Mouse (Mus musculus) thymus, postnatal 25 days (tissue): ENCODE data around the gene Qtrt1.
A peak's percentile ranks its signal among the peaks of the same experiment; 100 is the strongest.

ENCODE experiments used
- DNase-seq: peaks from one replicate; pipeline ENCODE4 v3.0.0; 2022

Gene Qtrt1

DNA sequence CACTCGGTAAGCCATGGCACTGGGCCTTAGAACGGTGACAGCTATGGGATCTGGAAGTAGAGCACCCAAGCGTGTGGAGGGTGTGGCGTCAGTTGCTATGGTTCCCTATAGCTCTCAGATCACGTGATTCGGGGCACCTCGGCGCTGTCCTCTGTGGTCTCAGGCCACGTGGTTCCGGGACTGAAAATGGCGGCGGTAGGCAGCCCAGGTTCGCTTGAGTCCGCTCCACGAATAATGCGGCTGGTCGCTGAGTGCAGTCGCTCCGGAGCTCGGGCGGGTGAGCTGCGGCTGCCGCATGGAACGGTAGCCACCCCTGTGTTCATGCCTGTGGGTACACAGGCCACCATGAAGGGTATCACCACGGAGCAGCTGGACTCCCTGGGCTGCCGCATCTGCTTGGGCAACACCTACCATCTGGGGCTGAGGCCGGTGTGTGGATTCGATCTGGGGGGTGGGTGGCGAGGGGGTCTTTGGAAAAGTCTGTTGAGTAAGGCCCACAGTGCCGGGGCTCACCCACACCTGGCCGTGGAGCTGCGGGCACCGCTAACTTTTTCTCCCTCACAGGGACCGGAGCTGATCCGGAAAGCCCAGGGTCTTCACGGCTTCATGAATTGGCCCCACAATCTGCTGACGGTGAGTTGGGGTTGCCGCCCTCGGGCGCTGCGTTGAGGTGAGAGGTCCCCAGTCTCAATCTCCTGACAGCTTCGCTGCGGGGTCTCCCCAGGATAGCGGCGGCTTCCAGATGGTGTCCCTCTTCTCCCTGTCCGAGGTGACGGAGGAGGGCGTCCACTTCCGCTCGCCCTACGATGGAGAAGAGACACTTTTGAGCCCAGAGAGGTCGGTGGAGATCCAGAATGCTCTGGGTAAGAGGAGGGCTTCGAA, at the start of gene Qtrt1:
TSS of gene Qtrt1 (plus strand) at position 169 of the 882 bp plus-strand sequence.
- DNase-seq = peak; percentile 80

DNA sequence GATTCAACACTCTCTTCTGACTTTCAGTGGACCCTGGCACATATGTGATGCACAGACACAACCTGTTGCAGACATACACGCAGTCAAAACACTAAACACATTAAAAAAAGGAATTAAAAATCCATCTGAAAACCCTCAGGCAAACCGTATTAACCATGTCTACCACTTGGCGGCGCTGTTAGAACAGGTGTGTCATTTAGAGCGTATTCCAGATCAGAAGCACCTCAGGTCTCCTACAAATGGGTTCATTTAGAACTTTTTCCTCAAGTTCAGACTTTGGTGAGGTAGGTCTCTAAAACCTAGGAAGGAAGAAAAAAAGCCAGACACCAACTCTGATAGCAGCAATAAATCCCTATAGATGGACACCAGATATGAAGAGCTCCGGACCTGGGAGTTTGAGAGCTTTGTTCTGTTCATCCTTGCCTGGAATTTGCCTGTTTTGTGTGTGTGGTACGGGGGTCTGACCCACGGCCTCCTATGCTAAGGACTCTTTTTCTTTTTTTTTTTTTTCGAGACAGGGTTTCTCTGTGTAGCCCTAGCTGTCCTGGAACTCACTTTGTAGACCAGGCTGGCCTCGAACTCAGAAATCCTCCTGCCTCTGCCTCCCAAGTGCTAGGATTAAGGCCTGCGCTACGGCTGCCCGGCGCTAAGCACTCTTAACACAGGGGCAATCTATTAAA, 45.0 kb upstream of the Qtrt1 start:
- peak; percentile 82 for DNase-seq

DNA sequence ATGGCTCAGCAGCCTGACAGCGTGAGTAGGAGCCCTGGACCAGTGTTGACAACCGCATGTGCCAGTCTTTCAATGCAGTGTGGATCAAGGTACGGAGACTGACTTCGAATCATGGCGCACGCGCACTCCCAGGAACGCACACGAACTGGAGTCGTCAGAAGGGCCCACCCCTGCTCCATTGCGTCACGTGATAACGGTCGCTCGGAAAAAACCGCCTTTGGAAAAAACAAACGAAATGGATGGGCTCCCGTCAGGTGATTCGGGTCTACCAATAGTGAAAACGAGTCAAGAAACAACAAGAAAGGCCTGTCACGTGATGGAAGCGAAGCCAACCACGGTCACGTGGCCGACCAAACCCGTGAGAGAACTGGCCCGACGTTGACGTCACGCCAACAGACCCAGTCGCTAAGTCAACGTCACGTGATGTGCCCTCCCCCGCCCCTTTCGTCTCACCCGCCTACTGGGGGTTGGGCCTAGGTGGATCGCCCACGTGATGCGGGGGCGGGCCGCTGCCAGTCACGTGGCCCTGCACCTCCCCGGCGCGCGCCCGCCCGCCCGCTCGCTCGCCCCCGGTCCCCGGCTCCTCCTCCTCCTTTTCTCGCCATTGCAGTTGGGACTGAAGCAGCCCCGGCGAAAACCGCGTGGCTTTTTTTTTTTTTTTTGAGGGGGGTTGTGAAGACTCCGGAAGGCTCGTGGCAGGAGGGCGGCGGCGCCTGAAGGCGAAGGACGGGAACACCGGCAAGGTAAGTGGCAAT, 44.1 kb upstream of the Qtrt1 start, which contains the start of gene Ilf3:
TSS of gene Ilf3 (plus strand) at position 515 of the 755 bp plus-strand sequence.
- DNase-seq = peak; percentile 99

DNA sequence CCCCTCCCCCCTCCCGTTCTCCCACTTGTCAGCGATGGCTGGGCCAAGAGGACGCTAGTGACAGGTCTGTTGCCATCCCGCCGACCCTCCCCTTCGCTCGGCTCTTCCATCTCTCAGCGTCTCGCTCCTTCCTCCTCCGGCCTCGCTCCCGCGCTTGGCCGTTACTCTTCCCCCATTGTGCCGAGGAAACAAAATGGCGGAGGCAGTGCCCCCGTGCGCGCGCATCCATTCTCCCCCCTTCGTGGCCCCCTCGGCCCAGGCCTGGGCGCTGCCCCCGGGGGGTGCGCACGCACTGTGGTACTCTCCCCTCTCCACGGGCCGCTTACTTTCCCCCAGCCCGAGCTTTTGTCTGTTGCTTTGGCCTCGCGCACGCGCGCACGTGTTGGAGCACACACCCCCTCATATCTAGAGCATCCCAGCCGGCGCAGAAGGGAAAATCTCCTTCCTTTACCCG, 43.5 kb upstream of the Qtrt1 start:
- DNase-seq = peak; percentile 82

DNA sequence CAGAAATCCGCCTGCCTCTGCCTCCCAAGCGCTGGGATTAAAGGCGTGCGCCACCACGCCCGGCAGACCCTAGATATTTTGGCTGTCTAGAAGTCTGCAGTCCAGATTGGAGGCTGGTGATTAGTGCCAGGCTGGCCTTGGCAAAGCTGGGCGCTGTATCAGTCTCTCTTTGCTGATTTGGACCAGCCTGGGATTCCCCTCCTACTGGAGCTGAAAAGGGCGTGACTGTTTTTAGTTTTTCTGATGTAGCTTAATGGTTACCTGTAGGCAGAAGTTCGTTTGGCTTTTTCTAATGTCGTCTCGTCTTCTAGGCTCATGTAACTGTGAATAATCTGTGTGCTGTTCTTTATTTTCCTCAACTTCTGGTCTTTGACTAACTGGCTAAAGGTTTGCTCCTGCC, 42.6 kb upstream of the Qtrt1 start:
- DNase-seq = no peak

DNA sequence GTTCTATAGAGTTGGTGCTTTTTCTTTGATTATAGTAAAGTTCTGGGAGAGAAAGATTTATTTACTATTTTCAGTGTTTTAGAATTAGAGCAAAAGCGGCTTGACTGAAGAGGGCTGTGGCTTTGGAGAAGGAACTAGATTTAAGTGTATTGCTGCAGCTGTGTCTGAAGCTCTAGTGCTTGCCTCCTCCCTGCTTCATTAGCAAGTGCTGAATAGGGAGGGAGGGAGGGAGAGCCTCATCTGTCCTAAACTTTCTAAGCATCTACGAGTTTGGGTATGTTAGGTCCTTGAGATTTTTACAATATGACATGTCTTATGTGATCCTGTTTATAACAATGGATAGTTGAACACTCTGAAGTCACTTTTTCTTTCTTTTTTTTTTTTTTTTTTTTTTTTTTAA, 40.8 kb upstream of the Qtrt1 start:
- DNase-seq = no peak

DNA sequence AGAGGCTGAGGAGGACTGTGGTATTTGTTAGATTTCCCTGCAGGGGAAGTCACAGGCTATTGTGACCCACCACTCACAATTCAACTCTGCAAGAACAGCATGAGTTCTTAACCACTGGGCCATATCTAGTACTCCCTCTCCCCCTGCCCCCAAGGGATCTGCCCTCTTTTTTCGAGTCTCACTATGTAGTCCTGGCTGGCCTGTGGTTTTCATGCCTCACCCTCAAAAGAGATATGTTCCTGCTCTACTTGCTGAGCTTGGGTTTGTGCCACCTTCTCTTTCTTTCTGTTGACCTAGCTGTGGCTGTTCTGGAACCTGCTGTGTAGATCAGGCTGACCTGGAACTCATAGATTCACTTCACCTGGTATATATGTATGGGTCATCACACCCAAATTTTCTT, 39.1 kb upstream of the Qtrt1 start:
- DNase-seq = no peak

DNA sequence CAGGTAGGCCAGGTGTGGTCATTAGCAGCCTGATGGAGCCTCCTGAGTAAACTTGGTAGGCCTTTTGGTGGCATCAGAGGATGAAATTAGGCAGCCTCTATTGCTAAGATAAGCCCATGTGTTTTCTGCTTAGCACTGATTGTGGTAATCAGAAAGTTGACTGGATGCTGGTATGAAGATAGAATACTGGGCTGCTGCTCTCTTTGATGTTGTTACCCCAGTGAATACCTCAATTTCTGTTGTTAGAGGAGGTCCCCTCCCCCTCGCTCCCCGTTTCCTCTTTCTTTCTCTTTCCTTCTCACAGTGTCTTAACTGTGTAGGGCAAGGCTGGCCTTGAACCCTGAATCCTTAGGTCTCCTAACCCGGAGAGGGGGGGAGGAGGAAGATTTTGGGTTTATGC, 32.4 kb upstream of the Qtrt1 start:
- peak; percentile 38 for DNase-seq

DNA sequence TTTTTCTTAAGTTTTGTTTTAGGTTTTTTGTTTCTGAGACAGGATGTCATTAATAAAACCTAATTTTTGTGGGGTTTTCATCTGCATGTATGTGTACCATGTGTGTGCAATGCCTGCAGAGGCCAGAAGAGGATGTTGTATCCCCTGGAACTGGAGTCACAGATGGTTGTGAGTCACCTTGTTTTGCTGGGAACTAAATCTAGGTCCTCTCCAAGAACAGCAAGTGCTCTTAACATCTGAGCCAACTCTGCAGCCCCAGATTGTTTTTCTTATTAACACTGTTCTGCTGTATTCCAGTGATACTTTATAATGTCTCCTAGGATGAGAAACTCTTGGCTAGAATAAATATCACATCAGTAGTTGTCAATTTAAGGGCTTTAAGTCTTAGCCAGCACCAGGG, 30.8 kb upstream of the Qtrt1 start:
- no peak for DNase-seq

DNA sequence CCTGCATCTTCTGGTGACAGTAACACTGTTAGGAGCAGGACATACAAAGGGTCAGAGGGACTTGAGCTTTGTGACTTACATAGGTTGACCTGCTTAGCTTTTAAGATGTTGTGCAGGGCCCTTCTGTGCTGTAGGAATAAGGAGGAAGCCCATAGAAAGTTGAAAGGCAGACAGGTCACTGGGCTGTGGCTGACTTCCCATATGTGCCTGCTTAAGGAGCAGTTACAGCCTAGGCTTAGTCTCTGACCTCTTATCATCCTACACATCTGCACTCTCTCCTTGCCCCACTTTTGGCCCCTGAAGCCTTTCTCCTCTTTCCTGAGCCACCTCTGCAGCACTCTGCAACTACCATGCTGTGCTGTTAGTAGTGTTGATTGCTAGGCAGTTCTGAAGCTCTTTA, 27.7 kb upstream of the Qtrt1 start:
- DNase-seq = no peak

DNA sequence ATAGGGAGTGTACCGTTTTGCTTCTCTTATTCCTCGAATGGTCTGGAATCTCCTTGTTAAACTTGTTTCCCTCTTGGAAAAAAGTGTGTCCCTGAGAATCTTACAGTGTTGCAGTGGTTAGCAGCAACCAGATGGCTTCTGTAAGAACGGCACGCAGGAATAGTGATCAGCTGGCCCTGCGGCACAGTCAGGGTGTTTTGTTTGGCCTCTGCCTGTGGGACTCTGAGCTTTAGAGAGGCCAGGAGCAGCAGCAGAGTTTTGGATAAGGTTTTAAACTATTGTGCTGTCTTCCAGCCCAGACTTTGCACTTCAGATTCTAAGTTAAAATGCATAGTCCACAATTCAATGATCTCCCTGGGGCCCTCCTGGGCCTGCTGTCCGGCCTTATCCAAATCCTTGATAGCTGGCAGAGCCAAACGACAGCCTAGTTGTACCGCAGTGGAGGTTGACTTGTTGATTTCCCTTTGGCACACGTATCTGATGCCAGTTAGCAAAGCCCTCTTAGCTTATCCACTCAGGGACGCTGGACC, 18.9 kb upstream of the Qtrt1 start:
- no peak for DNase-seq

DNA sequence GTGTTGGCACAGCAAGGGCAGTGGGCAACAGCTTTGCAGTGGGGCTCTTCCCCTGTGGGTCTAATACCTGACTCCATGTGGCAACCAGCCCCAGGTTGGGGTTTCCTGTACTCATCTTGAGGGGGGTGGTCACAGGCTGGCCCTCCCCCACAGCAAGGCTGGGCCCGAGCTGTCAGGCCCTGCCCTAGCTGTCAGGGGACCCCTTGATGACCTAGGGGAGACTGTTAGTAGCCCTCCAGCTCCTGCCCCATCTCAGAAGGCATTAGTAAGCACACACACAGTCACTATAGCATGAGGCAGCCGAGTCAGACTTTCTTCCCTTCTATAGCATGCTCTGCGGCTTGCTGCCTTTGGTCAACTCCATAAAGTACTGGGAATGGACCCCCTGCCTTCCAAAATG, 15.9 kb upstream of the Qtrt1 start:
- no peak for DNase-seq

DNA sequence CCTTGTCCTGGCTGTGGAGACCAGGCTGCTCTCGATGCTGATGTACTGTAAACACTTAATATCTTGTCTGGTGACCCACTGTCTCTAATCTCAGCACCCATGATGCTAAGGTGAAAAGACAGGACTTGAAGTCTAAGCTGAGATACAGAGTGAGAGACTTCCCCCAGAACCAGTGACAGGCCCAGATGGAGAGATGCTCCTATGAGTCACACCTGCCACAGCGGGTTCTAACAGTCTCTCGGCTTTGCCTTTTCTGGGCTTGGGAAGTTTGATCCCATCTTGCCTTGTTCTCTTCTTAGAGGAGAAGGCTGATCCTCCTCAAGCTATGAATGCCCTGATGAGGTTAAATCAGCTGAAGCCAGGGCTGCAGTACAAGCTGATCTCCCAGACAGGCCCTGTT, 14.5 kb upstream of the Qtrt1 start:
- no peak for DNase-seq

DNA sequence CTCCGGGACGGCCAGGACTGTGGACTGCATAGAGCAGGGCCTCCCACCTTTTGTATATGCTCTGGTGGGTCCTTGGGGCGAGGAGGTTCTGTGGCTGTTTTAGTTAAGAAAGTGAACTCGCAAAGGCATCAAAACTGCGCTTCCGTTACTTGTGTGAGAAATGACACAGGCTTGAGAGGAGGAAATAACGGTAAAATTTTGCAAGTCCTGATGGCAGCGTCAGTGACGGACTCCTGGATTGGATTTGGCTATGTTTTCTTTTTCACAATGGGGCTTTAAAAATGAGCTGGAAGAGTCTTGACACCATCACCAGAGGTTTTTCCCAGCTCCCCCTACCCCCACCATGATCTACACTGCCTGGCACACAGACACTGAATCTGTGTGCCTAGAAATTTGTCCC, 10.6 kb upstream of the Qtrt1 start:
- no peak for DNase-seq

DNA sequence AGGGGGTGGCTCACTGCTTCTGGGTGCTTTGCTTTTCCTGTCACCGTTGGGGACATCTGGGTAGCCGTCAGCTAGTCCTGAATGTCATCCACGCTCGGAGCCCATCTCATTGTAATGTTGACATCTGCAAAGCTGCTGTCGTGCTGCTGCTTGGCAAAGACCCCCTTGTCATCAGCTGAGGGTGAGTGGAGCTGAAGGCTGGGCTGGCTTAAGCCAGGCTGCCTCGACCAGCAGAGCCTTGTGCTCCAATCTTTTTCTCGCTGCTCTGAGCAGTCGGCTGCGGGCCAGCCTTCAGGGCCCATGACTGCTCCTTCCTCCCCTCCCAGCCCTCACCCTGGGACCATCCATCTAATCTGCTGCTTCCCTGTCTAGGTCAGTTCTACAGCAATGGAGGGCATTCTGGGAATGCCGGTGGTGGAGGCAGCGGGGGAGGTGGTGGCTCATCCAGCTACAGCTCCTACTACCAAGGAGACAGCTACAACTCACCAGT, 8.8 kb upstream of the Qtrt1 start:
- DNase-seq = no peak

DNA sequence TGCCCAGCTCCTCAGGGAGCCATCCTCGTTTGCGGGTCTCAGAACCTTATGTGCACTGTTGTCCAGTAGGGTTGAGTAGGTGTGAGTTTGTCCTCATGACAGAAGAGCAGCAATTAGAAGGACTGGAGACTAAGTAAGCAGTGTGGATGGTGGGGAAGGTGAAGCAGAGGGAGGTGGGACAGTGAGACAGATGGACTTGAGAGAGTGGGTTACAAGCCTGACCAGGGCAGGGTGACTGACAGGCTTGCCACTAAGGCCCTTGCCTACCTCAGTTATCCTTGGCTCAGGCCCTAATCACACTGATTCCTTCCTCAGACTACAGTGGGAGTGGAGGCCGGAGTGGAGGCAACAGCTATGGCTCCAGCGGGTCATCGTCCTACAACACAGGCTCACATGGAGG, 7.9 kb upstream of the Qtrt1 start:
- DNase-seq = no peak

DNA sequence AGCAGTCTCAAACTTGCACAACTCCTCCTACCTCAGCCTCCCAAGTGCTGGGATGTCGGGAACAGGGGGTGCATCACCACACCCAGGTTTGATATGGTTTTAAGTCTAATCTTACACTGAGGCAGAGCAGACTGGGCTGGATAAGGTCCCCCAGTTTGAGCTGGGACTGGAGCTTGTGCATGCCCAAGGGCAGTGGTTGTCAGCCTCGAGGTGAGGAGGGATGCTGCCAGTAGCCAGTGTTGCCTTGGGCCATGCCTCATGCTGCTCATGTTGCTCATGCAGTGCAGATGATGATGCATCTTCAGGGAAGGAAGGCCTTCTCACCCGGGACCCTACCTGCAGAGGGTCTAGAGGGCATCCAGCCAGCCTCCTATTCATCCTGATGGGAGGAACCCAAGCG, 6.1 kb upstream of the Qtrt1 start:
- DNase-seq = no peak

DNA sequence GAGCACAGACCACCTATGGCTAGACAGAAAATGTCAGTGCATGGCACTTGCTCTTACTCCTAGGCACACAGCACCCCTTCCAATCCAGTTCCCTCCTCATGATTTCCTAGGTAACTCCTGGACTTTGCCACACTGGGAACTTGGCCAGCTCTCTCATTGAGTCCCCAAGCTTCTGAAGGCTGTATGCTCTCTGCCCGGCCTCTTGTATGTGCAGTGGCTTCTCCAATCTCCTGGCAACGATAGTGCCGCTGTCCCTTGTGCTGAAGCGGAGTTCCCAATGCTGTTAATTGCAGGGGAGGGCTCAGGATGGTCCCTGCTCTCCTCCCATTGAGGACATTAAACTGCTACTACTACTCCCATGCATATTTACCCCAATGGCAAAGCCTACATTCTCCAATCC, 3.7 kb upstream of the Qtrt1 start:
- no peak for DNase-seq

DNA sequence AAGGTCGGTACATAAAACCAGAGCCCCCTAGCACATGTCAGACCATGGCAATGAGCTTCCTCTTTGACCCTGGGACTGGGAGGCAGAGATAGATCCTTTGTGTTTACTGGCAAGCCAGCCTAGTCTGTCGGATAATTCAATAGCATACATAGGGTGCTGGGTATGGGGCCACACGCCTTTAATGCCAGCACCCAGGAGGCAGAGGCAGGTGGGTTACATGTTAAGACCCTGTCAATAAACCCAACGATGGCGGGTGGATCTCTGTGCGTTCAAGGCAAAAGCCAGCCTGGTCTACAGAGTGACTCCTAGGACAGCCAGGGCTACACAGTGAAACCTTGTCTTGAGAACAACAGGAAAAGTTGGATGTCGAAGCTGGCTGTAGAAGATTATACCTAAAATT, 3.0 kb upstream of the Qtrt1 start:
- DNase-seq = no peak

DNA sequence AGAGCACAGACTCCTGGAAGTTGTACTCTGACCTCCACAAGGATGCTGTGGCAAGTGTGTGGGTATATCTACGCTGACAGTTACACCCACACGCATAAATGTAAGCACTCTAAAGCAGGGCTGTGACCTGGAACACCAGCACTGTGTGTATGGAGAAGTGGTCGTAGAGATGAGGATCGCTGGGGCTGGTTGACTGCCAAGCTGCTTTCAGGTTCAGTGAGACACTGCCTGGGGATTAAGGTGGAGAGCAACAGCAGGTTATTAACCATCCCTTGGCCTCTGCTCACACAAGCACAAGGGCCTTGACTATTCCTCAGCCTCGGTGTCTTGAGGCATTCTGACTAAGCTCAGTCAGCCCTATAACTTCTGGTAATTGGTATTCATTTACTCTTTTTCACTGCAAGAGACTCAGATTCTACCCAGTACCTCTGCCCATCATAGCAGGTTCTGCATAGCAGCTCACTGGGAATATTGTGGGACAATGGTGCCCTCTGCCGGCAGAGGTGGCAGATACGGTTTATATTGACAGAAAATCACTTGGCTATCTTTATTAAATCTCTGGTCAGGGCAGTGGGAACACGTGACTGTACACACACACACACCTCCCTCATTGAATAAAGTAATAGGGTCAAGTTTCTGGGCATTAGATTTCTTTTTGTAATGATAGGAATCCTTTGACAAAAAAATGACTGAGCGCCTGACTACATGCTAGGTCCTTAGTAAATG, 1.9 kb upstream of the Qtrt1 start:
- DNase-seq = peak; percentile 85

DNA sequence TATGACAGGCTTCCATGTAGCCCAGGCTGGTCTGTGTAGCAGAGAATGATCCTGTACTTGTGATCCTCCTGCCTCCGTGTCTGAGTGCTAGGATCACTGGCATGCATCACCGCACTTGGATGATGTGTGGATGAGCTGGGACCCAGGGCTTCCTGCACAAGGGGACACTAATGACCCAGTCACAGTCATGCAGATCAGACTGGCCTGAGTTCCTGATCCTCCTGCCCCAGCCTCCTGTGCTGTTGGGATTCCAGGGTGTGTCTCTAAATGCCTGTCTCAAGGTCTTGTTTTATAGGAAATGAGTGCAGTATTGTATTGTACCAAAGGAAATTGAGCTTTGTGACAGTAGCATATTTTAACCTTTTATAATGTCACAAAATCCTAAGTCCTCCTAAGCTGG, 6.2 kb downstream of the Qtrt1 start:
- DNase-seq = no peak

DNA sequence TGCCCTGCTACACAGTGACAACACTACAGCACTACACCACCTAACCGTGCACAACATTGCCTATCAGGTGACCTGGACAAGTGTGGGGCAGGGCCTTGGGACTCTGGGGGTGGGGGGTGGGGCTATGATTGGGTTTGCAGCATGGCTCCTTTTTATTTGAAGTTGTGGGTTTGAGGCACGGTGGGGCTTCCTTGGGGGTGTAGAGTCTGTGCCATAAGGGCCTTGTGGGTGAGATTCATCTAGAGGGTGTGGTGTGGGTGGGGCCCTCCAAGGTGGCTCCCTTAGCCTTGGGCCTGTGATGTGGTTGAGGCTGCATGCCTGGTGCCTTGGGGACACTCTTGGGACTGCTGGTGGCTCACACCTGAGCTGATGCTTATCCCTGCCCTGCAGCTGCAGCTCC, 8.0 kb downstream of the Qtrt1 start:
- peak; percentile 49 for DNase-seq
